Mouse (Mus musculus) large intestine, adult 2 months (tissue): ENCODE measurements around the gene Tmem59l. TPM values are rescaled to one million over a fixed set of nuclear protein-coding genes. Genes with fewer than 3 reads are reported as not detected.

Experiments
- DNase-seq: peaks from one replicate; pipeline ENCODE4 v3.0.0-alpha.2; 2012; ENCODE audit warnings: low read depth, low spot score
- WGBS: fragments of 180-500 bp; shearing (Covaris S2); methylation state at CpG from one replicate; pipeline ENCODE4 v1.1.7; 2018; 5-methylcytosine and 5-hydroxymethylcytosine counted together
- polyA plus RNA-seq: library from polyadenylated mRNA; depleted of rRNA; stranded (reverse); fragments of >200 nt; gene quantifications from 2 replicates; pipeline ENCODE4 v1.2.3, GENCODE M21; 2012

Gene Tmem59l
- polyA plus RNA-seq, 1 experiment, result 2.4 TPM

DNA sequence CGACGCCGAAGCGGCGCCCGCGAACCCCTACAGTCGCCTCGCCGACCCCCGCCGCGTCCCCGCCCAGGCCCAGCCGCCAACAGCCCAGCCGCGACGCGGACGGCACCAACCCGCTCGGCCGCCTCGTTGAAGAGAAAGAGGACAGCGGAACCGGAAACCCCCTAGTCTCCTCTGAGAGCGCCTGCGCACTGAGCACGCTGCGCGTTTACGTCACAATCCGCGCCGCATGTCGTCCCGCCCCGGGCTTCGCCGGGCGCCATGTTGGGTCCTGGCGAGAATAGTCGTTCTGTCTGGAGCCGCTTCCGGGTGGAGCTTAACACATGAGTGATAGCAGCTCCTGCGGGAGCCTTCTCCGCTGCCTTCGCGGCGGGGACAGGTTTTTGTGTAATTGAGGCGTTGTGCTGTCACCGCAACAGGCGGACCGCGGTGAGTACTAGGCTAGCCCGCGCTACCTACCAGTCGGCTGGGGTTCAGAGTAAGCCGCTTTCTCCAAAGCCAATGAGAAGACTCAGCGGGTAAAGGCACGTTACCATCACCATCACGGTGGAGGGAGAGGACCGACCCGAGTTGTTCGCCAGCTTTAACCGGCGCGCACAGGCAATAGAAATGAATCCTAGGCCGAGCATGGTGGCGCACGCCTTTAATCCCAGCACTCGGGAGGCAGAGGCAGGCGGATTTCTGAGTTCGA is 23.2 kb upstream of the Tmem59l start, which contains the start of gene Uba52:
Uba52 (minus strand) TSS at position 574 of the 688 bp plus-strand sequence.
- WGBS, result under 1% methylated on average over 74 of the region's 74 CpGs
- peak; percentile 80 for DNase-seq

DNA sequence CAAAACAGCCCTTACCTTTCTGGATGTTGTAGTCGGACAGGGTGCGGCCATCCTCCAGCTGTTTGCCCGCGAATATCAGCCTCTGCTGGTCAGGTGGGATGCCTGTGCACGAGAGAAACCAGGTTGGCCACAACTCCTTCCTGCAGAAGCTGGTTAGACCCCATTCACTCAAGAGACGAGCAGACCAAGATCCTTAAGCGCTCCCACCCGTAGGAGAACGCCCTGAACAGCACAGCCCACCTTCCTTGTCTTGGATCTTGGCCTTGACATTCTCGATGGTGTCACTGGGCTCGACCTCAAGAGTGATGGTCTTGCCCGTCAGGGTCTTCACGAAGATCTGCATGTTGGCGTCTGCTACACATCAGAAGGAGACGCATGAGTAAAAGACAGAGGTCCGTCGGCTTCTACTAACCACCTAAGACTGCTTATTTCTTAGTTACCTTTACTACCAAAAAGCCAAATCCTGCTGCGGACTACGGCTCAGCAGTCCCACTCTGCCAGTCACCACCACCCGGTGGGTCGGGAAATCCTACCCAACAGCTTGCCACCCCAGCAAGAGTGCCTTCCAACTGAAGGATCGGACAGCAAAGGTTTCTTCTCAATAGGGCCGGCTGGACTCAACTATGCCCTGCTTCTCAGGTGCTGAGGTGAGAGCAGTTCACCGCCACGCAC is 22.3 kb upstream of the Tmem59l start:
- WGBS, result 4% methylated on average over 25 of the region's 25 CpGs
- DNase-seq, result no peak

DNA sequence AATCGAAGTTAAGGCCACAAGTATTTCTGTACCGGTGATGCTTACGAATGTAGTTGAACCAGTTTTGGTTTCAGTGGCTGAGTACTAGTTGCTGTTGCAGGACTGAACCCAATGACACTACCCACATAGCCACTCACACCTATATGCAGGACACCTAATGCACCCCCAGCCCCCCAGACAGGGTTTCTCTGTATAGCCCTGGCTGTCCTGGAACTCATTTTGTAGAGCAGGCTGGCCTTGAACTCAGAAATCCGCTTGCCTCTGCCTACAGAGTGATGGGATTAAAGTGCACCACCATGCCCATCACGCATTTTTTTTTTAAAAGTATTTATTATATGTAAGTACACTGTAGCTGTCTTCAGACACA is 19.9 kb upstream of the Tmem59l start:
- WGBS, result 58% methylated on average over 5 of the region's 5 CpGs
- no peak for DNase-seq

DNA sequence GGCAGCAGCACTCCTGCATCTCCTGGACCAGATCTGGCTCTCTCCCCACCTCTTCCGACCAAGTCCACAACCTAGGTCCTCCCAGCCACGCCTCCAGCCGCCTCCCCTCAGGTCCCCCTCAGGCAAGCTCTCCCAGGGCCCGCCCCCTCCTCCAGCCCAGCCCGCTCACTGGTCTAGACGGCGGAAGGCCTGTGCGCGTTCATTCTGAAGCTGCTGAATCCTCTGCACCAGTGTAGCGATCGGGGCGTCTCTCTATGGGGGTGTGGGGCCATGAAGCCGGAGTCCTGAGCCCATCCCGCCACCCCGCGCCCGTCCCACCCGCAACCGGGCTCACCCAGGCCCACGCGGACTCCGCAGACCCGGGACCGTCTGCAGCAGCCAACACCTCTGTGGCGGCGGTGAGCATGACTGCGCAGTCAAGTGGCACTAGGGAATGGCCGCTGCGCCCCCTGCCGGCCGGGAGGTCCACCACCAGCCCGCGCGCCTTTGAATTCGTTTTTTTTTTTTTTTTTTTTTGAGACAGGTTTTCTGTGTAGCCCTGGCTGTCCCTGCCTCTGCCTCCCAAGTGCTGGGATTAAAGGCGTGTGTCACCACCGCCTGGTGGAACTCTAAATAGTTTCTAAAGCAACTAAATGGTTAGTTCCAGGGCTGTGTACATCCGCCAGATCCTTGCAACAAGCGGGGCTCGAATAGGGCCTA is 19.3 kb upstream of the Tmem59l start, which contains the start of gene Rex1bd:
Rex1bd (minus strand) TSS at position 425 of the 699 bp plus-strand sequence.
- 2% methylated on average over 40 of the region's 40 CpGs for WGBS

DNA sequence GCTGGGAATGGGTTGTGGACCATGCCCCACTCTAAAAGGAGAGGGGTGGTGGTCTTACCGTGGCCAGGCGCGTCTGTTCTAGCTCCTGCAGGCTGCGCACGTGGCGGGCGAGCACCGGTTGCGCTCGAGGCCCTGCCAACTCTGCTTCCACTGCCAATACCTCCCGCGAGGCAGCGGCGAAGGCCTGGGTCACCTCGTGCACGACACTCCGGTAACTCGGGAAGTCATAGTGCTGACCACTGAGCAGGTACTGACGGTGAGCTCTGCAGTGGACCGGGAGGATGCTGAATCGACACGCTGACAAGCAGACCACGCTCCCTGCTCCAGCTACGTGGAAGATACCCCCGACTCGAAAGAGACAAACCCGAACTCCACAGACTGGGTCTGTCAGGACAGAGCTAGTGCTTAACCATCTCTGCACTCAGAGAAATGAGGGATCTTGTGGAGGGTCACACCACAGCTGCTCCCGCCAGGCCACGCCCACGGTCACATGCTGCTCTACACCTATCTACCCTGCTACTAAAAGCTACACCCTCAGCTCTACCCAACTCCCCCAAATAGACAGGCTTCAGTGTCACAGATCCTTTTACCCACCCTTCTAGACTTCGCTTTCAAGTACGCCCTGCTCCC is 18.7 kb upstream of the Tmem59l start:
- 38% methylated on average over 32 of the region's 32 CpGs for WGBS
- DNase-seq, result no peak

More for the DNA sequence above, 19.3 kb upstream of the Tmem59l start, which contains the start of gene Rex1bd:
- peak; percentile 68 for DNase-seq

DNA sequence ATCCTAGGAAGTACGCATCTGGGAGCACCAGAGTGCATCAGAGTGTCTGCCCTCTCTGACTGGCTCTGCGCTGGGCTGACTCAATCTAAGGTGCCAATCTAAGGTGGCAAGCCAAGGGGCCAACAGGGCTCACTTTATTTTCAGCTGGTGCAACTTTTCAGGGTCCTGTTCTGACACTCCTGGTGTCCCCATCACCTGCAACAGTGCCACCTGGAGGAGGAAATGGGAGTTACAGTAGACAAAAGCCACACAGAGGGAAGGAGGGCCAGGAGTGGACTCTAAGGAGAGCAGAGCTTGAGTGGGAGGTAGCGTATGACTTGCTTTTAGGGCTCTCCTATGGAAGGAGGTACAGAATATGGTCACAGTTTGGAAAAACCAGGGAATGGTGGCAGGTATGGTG is 17.7 kb upstream of the Tmem59l start:
- DNase-seq, result peak; percentile 63

DNA sequence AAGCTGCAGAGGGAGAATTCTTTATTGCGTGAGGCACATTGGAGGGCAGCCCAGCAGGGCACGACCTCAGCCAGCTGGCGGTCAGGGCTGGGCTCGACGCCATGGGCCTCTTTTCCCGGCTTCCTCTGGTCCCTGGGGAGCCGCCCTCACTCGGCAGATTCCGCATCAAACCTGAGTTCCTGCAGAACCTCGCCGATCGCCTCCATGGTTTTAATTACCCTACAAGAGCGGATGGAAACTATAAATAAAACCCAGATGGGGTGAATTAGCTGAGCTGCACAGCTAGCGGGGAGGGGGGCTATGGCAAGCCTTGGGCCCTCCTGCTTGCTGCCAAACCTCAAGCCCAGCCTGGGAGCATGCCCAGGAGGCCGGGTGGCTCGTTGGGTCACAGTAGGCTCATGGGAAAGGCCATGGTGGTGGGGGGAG is 17.1 kb upstream of the Tmem59l start:
- 79% methylated on average over 16 of the region's 16 CpGs for WGBS

More for the DNA sequence above, 17.7 kb upstream of the Tmem59l start:
- 79% methylated on average over 3 of the region's 3 CpGs for WGBS

DNA sequence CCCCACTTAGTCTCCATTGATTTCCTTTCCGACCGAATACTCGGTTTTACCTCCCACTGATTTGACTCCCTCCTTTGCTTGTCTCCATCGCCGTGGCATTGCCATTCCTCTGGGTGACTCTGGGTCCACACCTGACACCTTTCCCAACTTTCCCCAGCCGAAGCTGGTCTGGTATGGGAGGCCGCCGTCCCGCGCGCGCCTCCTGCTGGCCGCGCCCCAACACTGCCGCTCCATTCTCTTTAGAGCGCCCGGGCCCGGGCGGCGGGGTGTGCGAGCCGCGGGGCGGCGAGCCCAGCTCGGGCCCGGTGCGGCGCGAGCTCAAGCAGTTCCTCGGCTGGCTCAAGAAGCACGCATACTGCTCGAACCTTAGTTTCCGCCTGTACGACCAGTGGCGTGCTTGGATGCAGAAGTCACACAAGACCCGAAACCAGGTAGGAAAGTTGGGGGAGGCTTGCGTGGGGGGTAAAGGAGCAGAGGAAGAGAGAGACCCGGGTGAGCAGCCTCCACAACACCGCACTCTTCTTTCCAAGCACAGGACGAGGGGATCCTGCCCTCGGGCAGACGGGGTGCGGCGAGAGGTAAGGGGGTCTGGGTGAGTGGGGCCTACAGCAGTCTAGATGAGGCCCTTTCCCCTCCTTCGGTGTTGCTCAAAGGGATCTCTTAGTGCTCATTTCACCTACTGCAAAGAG is 16.0 kb upstream of the Tmem59l start:
- WGBS, result 20% methylated on average over 46 of the region's 46 CpGs
- no peak for DNase-seq

More for the DNA sequence above, 17.1 kb upstream of the Tmem59l start:
- DNase-seq, result no peak

DNA sequence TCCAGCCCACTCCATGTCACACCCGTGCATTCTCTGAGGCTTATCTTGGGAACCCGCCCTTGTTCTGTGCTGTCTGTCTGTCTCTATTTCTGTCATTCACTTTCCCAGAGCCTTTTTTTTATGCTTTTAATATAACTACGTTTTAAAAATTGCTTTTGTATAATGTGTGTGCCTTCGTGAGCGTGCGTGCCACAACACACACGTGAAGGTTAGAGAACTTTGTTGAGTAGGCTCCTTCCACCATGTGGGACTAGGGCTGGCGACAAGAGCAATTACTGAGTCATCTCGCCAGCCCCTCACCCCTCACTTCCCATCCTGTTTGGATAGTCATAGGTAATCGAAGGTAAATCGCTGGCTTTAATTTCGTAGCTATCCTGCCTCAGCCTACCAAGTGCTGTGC is 15.4 kb upstream of the Tmem59l start:
- no peak for DNase-seq
- WGBS, result 52% methylated on average over 12 of the region's 12 CpGs

DNA sequence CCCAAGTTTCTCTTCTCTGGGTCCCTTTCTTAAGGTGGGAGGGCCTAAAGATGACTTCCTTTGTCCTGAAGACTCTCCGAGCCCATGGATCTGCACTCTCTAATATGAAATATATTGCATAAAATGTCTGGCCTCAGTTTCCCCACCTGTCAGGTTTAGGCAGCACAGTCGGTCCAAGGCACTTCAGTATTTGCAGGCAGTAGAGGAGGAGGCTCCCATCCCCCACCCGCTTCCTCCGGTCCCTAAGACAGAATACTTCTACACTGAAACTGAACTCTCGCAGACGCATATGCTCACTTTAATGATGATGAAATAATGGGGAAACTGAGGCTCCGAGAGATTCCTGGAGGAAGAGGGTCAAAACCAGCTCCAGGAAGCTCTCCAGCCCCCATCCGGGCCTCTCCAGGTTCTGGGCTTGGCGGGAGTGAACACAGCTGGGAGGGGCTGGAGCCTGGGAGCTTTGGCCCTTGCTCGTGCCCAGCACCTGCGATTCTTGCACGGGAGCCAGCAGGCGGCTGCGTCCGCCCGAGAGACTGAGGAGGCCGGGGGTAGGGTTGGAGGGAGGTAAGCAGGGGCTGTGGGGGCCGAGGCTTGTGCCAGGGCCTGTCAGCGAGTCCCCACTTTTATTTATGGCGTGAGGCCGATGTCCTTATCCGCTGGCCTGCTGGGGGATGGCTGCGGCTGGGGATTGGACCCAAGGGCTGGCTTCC is 14.8 kb upstream of the Tmem59l start:
- 17% methylated on average over 23 of the region's 23 CpGs for WGBS

DNA sequence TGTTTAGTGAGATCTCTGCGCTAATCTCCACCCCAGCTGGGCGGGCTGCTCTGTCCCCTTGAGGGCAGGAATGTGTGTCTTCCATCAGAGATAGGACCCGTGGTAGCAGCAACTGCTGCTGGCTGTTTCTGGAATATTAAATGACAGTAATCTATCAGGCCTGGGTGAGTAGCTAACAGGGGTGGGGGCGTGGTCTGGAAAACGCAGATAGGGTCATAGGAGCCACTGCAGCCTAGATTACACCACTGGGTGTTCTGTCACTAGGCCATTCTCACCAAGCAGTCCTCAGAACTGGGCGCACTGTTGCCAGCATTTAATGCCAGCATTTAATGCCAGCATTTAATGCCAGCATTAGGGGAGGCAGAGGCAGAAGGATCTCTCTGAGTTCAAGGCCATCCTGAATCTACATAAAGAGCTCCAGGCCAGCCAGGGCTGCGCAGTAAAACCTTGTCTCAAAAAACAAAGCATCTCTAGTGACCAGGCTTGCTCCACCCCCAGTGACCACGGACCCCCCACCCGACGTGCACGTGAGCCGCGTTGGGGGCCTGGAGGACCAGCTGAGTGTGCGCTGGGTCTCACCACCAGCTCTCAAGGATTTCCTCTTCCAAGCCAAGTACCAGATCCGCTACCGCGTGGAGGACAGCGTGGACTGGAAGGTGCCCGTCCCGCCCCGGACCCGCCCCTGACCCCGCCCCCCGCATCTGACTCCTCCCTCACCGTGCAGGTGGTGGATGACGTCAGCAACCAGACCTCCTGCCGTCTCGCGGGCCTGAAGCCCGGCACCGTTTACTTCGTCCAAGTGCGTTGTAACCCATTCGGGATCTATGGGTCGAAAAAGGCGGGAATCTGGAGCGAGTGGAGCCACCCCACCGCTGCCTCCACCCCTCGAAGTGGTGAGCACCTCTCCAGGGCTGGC is 13.5 kb upstream of the Tmem59l start:
- 12% methylated on average over 39 of the region's 39 CpGs for WGBS
- no peak for DNase-seq

More for the DNA sequence above, 14.8 kb upstream of the Tmem59l start:
- DNase-seq, result no peak

DNA sequence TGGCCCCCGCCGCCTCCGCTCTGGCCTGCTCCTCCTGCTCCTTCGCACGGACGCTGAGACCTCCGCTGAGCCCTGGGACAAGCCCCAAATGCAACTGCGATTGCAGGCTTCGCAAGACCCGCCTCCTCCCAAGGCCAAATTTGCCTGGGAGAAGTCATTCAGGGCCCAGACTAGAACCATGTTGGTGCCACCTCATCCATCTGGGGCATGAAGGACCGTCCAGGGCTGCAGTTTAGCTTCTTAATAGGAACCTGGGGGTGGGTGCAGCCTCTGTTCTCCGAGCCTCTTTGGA is 8.6 kb upstream of the Tmem59l start:
- 25% methylated on average over 12 of the region's 12 CpGs for WGBS
- DNase-seq, result no peak

DNA sequence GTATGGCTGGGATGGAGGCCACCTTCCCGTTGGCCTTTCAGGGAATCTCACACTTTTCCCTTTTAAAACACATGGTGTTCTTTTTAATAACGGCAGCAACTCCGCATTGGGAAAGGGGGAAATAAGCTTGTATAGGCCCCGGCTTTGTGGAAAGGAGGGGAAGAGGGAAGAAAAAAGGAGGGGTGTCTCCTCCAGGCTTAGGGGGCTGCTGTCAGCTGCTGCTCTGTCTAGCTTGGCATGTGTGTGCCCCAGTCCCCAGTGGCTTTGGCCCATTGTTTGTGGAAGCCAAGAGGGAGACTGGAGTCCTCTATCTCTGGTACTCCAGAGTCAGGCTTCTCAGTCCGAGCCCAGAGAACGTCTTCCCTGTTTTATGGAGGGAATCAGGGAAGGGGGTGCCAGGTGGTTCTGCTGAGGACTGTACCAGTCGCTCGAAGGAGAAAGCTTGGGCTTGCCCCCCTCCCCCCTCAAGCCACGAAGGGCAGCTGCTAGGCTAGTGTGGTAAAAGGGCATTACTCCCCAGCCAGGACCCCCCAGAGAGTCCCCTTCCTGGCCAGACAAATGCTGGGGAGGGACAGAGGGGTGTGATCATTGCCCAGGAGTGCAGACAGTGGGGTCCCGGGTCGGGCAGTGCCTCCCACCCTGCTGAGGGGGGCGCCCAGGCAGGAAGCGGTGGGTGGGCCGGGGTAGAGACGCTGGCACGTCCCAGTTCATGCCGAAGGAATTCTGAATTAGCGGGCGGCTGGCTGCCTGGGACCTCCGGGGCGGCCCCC is 8.0 kb upstream of the Tmem59l start:
- no peak for DNase-seq
- WGBS, result 15% methylated on average over 21 of the region's 21 CpGs

DNA sequence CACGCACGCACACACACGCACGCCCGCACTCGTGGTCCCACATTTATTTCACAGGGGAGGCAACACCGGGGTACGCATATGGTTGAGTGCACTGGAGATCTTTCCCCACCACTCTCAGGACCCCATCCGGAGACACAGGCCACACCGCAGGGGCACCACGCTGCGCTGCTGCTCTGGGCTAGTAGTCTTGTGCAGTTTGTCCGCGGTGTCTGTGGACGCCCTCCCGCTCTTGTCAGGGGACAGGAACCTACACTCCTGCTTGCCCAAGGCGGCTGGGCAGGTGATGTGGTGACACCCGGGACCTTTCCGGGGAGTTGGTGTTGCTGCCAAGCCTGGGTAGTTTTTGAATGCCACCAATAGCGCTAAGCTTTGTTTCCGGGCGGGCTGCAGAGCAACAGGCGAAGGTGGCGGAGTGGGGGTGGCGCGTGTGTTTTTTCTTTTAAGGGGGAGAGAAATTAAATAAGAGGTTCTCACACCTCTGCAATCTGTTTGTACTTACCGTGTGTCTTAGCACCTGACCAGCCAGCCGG is 7.3 kb upstream of the Tmem59l start:
- no peak for DNase-seq
- WGBS, result 9% methylated on average over 28 of the region's 28 CpGs

DNA sequence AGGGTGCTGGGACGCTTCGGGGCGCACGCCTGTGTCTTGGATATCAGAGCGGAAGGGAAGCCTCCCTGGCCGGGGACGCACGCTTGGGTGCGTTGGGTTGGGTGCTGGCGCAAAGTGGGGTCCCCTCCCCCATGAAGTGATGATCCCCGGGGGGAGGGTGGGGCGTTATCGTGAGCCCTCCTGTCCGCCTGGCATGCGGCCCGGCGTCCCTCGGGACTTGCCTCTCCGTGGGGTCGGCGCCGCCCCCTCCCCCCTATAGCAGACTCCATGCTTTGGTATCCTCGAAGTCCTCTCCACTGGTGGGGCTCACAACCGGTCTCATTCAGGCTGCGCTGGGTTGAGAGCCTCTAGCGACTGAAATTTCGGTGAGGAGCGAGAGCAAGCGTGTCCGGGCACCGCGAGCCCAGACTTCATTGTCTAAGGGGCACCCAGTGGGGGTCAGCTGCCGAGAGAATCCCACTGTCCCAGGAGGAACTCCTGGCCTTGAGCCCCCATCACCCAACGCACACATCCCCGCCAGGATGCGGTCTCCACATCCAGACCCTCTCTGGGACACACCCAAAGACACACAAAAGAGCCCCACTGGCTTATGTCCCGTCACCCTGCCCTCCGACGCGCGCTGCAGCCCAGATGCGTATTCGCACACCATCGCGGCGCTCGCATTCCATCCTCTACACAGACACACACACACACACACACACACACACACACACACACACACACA is 6.7 kb upstream of the Tmem59l start:
- 5% methylated on average over 47 of the region's 47 CpGs for WGBS
- DNase-seq, result no peak
